Mouse (Mus musculus): ENCODE data around the gene Anxa5.

Anxa5 gene

GRCm38 (mm10) chr3:36455124-36455523 is 20.6 kb downstream of the Anxa5 start:
- intact Hi-C loops (cut with DNase I): no loop called here

- intact Hi-C loops (cut with DNase I): no loop called here
These were observed 23.2 kb downstream of the Anxa5 start for GRCm38 (mm10) chr3:36452502-36452901.

GRCm38 (mm10) chr3:36449292-36450165 is 26.2 kb downstream of the Anxa5 start:
- intact Hi-C loops (cut with DNase I): no loop called here

GRCm38 (mm10) chr3:36446918-36447317 is 28.8 kb downstream of the Anxa5 start:
- intact Hi-C loops (cut with DNase I): no loop called here

- intact Hi-C loops (cut with DNase I): no loop called here
These were observed 29.2 kb downstream of the Anxa5 start for GRCm38 (mm10) chr3:36446506-36446905.

GRCm38 (mm10) chr3:36446041-36446440 is 29.7 kb downstream of the Anxa5 start:
- intact Hi-C loops (cut with DNase I): no loop called here

GRCm38 (mm10) chr3:36442426-36442825 is 33.3 kb downstream of the Anxa5 start:
- intact Hi-C loops (cut with DNase I): loop anchor here (2.0 kb wide), 2 partner anchors 54 to 232 kb away; no protein-coding TSS in a partner anchor

GRCm38 (mm10) chr3:36440280-36440679 is 35.4 kb downstream of the Anxa5 start:
- intact Hi-C loops (cut with DNase I): loop anchor here (2.0 kb wide), 1 partner anchor 259 kb away; no protein-coding TSS in a partner anchor

GRCm38 (mm10) chr3:36430360-36430759 is 45.3 kb downstream of the Anxa5 start:
- intact Hi-C loops (cut with DNase I): no loop called here

- intact Hi-C loops (cut with DNase I): no loop called here
These were observed 48.3 kb downstream of the Anxa5 start for GRCm38 (mm10) chr3:36427386-36427785.

GRCm38 (mm10) chr3:36409456-36409855 is 66.2 kb downstream of the Anxa5 start:
- intact Hi-C loops (cut with DNase I): no loop called here

- intact Hi-C loops (cut with DNase I): no loop called here
These were observed 68.7 kb downstream of the Anxa5 start for GRCm38 (mm10) chr3:36406967-36407366.

GRCm38 (mm10) chr3:36406340-36406739 is 69.4 kb downstream of the Anxa5 start:
- intact Hi-C loops (cut with DNase I): no loop called here

GRCm38 (mm10) chr3:36401900-36402299 is 73.8 kb downstream of the Anxa5 start:
- intact Hi-C loops (cut with DNase I): no loop called here

GRCm38 (mm10) chr3:36400657-36401056 is 75.0 kb downstream of the Anxa5 start:
- intact Hi-C loops (cut with DNase I): no loop called here

Small RNA genes lying within 50 kb of the gene (microRNA-seq; reads per million reads assigned to microRNA genes)
- gene Mir7009: 0.11 to 0.49 reads per million in 2 experiments
